Mouse (Mus musculus) liver, adult 2 months (tissue): ENCODE measurements around the gene Rps19.
"Not testable (repeated sequence)": the region's sequence is repeated elsewhere in the genome, so short reads cannot be mapped to it uniquely, and the experiment has no call there.

ENCODE experiments used
- CTCF ChIP-seq: fragments of 200-500 bp; IDR thresholded peaks from 2 replicates; pipeline ENCODE4 v1.5.1; 2011; ENCODE audit warnings: low read depth, low read length, control low read depth
- POLR2A ChIP-seq: fragments of 200-500 bp; IDR thresholded peaks from 2 replicates; pipeline ENCODE4 v1.6.1; 2011; ENCODE audit warnings: low read length, control low read depth; ENCODE audit not compliant: insufficient read depth; ENCODE audit errors: extremely low read depth

GRCm38 (mm10) chr7:24846576-24846975, 37.6 kb upstream of the Rps19 start:
- TF ChIP-seq POLR2A, CTCF: not testable (repeated sequence)
